Mouse (Mus musculus) left cerebral cortex, postnatal 14 days (tissue): ENCODE results near the gene Samd14. TPM values are rescaled to one million over a fixed set of nuclear protein-coding genes. Genes with fewer than 3 reads are reported as not detected.

Experiments used
- DNase-seq, 2 experiments: peaks; one replicate each; pipeline ENCODE4 v3.0.0; 2021 to 2022; ENCODE audit warnings: low spot score in 2 of 2, mixed read lengths in 1 of 2
- intact Hi-C: fragments of 180-260 bp; cut with DNase I; formaldehyde crosslinking; loops from one replicate; pipeline ENCODE4 v1.15.1; 2025
- total RNA-seq, 2 experiments: library from RNA; stranded (reverse); gene quantifications; 2 replicates each; pipeline ENCODE4 v1.2.3; 2021

The Samd14 gene
- total RNA-seq, 2 experiments from 2014 or later: 48.5 to 52.2 TPM

DNA sequence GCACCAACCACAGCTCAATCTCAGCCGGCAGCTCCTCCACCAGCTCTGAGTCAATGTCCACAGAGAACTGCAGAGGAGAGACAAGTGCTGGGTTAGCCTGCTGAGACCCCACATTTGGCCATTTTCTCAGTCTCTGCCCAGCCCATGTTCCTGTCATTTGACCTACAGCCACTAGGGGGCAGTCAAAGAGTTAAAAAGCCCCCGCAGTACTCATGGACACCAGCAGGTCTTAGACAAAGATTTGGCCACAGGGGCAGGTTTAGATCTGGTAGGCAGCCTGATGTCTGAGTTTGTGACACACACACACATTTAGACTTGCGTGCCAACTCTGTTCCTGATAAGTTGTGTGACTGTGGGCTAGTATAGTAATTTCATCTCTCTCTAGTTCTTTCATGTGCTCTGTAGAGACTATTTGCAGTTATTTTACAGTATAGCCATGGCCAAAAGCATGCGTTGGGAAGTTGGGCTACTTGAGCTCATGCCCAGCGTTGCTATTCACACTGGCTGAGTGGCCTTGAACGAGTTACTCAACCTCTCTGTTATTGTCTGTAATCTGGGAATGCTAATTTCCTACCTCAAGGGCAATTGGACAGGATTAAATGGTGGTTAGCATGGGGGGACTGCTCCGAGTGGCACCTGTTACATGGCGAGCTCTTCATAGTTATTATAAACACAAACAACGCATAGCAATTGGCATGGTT, 37.5 kb downstream of the Samd14 start:
- peak; percentile 60 to 68 for DNase-seq
- intact Hi-C loops: loop anchor here (1.0 to 10.0 kb wide), 3 partner anchors 58 to 208 kb away; no protein-coding TSS in a partner anchor

DNA sequence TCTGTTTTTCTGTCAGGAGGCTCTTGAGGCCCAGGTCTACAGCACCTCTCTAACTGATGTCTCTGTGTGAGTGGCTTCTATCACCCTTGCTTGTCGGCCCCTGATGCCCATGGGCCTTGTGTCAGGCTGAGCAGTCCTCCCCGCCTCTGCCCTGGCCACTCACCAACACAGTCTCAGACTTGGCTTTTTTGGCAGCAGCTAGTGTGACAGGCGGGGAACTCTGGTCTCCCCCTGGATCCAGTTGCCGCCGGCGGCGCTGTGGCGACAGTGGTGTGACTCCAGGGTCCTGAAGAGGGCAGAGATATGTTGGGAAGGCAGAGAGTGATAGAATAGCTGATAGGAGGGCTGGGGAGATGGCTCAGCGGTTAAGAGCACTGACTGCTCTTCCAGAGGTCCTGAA, 43.4 kb downstream of the Samd14 start:
- intact Hi-C loops: no loop called here
- no peak for DNase-seq

DNA sequence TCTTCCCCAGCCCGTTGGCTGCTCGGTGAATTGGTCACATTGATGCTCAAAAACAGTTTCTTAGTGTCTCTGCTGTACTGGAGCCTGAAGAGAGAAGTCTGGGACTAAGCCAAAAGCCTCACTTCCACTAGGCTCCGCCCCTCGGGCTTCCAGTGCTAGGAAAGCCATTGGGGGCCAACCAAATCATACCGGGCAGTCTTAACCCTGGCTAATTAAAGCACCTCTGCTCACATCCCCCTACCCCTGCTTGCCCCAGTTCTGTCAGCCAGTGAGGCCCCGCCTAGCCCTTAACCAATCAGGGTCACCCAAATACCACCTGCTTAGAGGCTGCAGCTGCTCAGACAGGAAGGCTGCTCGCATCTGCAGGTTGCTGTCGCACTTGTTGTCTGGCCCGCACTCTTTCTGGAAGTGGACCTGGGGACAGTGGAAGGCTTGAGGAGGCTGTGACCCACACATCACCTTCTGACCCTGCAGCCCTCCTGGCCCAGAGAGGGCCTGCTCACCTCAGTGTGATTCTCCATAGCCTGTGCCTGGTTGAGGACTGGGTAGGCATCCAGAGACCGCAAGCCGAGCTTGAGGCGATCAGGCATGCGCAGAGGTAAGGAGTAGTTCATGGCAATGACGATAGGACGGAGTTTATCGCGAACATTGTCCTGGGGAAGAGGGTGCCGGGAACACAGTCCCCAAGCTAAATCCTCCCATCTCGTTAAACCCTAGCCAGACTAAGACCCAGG, 47.3 kb downstream of the Samd14 start:
- intact Hi-C loops: no loop called here
- peak in 1 of 2 experiments; percentile 57 for DNase-seq

DNA sequence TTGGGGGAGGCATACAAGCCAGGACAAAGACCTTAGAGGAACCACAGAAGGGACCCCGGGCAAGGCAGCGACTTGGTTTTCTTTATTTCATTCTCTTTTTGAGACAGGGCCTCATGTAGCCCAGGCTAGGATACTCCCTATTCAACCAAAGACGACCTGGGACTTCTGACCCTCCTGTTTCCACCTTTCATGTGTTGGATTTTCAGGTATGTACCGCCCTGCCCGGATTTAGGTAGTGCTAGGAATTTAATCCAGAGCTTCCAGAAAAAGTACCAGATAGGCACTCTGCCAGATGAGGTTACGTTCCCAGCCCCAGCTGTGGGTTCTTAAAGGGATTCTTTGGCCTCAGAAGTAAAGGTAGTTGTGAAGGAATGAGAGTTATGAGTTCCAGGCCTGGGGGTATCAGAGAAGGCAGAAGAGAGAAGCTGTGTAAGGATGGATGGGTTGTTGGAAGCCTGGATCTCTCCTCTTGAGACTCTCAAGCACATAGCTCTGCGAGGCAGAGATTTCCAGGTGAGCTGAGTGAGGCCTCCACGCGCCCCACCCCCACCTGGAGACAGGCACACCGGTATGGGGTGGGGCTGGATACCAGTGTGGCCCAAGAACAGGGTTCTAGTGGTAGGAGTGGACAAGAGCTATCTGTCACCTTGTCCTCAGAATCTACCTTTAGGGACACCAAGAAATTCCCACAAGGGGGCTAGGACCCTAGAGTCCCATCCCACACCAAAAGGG, 59.7 kb downstream of the Samd14 start:
- DNase-seq: no peak
- intact Hi-C loops: no loop called here

DNA sequence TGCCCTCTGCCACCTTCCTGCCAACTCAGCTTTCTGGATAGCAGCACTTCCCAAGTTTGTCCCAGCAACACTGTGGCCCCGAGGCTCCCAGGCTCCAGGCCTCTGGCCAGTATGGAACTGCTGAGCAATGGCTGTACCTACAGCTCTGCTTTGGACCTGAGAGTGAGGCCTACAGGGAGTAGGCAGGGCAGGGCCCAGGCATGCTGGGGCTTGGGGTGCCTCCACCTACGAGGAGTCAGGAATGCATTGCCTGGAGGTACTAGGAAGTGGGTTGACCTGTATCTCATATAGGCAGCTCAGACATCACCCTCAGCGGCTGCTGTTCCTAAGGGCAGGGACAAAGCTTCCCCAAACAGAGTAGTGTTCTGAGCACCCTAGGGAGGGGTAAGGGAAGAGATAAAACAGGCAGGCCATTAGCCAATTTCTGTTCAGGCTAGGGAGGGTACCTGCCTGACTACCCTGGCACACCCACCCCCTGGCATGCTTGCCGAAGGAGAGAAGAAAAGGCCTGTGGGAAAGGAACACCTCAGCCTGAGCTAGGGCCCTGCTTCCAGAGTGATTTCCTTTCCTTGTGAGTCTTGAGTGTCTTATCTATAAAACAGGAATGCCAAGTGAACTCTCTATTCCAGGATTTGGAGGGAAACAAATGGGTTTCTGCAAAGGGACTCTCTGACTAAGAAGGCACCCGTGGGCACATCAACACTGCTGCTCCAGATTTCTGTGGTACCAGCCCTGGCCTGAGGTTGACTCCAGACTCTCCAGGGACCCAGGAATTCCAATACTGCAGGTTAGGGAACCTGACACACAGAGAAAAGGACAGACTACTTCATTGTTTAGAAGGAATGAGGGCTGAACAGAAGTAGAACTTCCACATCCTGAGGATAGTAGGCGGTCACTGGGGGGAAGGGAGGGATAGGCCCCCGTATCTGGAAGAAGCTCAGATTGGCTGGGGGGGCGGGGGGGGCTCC, 60.7 kb downstream of the Samd14 start:
- no peak for DNase-seq
- intact Hi-C loops: no loop called here

DNA sequence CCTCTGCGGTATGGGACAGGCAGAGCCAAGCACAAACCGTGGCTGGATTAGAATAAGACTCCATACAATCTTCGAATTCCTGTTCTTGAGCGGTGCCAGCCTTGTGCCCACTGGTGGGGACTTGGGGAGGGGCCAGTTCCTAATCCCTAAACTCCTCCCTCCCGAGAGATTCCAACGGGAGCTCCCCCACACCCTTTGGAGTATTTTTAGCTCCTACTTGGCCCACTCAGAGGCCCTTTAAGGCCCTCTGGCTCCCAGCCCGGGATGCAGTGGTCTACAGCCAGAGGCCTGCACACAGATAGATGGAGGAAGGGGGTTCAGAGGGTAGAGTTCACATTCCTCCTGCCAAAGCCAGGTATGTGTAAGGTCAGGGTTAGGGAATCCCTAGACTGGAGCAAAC, 61.6 kb downstream of the Samd14 start:
- intact Hi-C loops: no loop called here
- DNase-seq: no peak

DNA sequence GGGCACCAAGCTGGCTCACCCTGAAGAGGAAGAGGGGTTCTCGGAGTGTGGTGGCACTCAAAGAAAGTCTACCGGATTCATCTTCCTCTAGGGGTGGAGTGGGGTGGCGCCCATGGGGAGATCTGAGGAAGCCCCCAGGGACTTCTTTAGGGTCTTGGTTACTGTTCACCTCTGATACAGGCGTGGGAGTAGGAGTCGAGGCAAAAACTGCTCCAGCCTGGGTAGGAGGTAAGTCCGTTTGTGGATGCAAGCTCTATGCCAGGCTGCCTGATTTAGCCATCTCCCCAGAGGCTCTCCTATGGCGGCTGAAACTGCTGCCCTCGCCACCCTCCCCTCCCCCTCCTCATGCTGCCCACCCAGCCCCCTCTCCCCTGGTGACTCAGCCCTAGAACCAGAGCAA, 62.5 kb downstream of the Samd14 start:
- intact Hi-C loops: no loop called here
- no peak for DNase-seq

DNA sequence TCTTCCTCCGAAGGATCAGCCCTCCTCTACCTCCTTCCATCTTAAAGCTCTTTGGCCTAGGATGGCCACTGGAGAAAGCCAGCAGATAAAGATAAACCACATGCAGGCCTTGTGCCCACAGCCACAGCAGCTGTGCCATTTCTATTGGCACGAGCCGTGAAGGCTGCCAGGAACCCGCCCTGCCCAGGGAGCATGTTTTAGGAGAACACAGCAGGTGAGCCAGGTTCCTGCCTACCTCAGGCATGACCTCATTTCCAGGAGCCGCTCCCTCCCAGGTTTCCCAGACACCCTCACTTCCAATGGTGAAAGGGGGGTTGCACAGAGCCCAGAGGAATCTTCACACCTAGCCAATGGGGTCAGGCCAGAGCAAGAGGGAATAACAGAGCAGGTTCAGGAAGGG, 63.1 kb downstream of the Samd14 start:
- no peak for DNase-seq
- intact Hi-C loops: no loop called here

DNA sequence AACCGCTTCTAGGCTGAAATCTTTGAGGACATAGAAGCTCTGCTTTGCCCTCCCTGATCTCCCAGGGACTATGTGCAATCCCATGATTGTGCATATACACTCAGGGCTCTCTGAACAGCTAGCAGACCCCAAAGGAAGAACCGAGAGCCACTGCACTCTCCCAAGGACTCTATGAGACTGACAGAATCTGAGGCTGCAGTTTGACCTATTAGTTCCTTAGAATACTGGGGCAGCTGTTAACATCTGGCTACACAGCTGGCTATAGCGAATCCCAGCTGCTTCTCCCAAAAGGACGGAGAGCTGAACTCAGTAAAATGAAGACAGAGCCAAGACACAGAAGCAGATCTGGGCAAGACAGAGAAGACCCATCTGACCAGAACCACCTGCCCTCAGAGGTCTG, 64.2 kb downstream of the Samd14 start:
- no peak for DNase-seq

DNA sequence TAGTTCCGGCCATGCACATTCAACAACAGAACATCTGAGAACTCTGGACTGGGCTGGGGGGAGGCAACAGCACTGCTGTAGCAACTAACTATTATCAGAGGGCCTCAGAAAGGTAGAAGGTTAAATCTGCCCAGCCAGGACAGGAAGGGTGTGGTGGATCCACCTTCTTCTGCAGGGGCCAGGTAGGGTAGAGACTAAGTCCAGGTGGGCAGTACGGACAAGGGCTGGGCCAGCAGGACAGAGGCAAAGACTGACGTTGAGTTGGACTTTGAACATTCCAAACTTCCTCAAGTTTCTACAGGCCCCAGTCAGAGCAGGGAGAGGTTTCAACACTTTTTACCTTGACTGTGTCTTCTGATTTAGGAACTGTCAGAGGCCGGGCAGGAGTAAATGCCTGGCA, 65.0 kb downstream of the Samd14 start:
- no peak for DNase-seq
- intact Hi-C loops: no loop called here

More for the DNA sequence above, 64.2 kb downstream of the Samd14 start:
- intact Hi-C loops: no loop called here

DNA sequence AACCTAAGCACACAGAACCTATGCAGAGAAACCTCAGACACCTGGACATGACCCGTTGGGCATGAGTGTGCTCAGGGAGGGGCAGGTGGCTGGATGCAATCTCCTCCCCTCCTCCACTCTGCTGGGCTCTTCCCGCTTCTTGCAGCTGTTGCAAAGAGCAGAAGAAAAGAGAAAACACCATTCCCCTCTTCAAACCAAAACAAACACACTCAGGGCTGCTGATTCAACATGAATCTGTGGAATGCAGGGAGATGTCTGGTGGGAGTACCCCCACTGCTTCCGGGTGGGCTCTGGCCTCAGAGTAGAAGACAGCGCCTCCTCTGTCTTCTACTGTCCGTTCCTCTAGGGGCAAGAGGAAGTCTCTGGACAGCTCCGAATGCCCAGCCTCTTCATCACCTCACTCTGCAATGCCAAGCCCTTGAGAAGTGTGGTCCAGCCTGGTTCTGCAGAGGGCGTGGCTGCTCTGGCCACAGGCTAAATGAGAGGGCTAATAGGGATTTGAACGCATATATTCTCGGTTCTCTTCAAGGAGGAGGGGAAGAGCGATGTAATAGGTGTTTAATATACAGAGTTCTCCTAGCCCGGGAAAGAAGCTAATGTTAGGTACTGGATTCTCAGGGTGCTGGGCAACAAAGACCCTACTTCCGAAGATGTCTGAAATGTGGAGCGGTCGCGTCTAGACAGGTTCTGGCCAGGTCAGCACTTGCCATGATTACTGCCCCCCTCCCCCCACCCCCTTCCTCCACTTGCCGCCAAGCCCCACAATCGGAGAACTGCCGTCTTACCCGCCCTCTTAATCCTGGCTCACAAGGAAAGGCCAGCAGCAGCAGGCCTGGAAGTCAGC, 65.7 kb downstream of the Samd14 start:
- intact Hi-C loops: loop anchor here (2.0 kb wide), 1 partner anchor 31 kb away; no protein-coding TSS in a partner anchor
- DNase-seq: no peak

Other genes starting within 250 kb of the Samd14 start
- gene Tmem92, start 227.2 kb upstream of the Samd14 start, total RNA-seq: not detected
- 10 to 100 TPM; 50.1 to 54.5 TPM for gene Col1a1, start 73.7 kb upstream of the Samd14 start, total RNA-seq
- gene Hils1, start 42.3 kb upstream of the Samd14 start, total RNA-seq: not detected
- gene Sgca, start 33.6 kb upstream of the Samd14 start, total RNA-seq: under 1 TPM; 0.55 to 0.68 TPM
- gene Ppp1r9b, start 18.8 kb upstream of the Samd14 start, total RNA-seq: 100 to 1,000 TPM; 505 to 506 TPM
- gene Pdk2, start 31.5 kb downstream of the Samd14 start, total RNA-seq: 10 to 100 TPM; 69.2 to 75.4 TPM
- gene Itga3, start 66.9 kb downstream of the Samd14 start, total RNA-seq: 10 to 100 TPM; 12.2 to 15.5 TPM
- not detected for gene Dlx3, start 110.2 kb downstream of the Samd14 start, total RNA-seq
- not detected for gene Dlx4, start 136.4 kb downstream of the Samd14 start, total RNA-seq